Mouse (Mus musculus) right cerebral cortex, postnatal 10 days (tissue): ENCODE measurements at regions not wholly inside any gene's neighbourhood (a gene's known extent, or its start where the extent isn't known, plus 50 kb on each side); places are given as distances from the start of the nearest gene placed in this dataset.

ENCODE experiments used
- DNase-seq, 2 experiments: peaks; one replicate each; pipeline ENCODE4 v3.0.0; 2021; ENCODE audit warnings: low spot score in 2 of 2

- DNase-seq: peak in 1 of 2 experiments; percentile 23
Measured at GRCm38 (mm10) chr13:48436659-48437345, 76.4 kb downstream of the Zfp169 start.
